Mouse (Mus musculus): ENCODE data around the gene Dnlz.

Dnlz gene

GRCm38 (mm10) chr2:26356678-26357077, 4.8 kb upstream of the Dnlz start:
- no peak for DNase-seq

GRCm38 (mm10) chr2:26356231-26356630, 4.3 kb upstream of the Dnlz start:
- DNase-seq: no peak

- DNase-seq: no peak
Measured at GRCm38 (mm10) chr2:26354401-26354800, 2.5 kb upstream of the Dnlz start.

- no peak for DNase-seq
Measured at GRCm38 (mm10) chr2:26353066-26353980, 1.4 kb upstream of the Dnlz start.

- DNase-seq: no peak
Measured at GRCm38 (mm10) chr2:26352291-26352910, 491 bp upstream of the Dnlz start.

- peak; percentile 49 for DNase-seq
Measured at GRCm38 (mm10) chr2:26348241-26348640, 3.7 kb downstream of the Dnlz start.

GRCm38 (mm10) chr2:26342609-26343490, 9.1 kb downstream of the Dnlz start:
- peak; percentile 64 for DNase-seq

- peak; percentile 49 for DNase-seq
Measured at GRCm38 (mm10) chr2:26342044-26342443, 9.9 kb downstream of the Dnlz start.

- no peak for DNase-seq
Measured at GRCm38 (mm10) chr2:26341510-26341981, 10.4 kb downstream of the Dnlz start.

GRCm38 (mm10) chr2:26339204-26339551, 12.7 kb downstream of the Dnlz start:
- DNase-seq: no peak

GRCm38 (mm10) chr2:26338302-26339203, 13.4 kb downstream of the Dnlz start:
- no peak for DNase-seq

- no peak for DNase-seq
Measured at GRCm38 (mm10) chr2:26330702-26331101, 21.2 kb downstream of the Dnlz start.

GRCm38 (mm10) chr2:26330056-26330468, 21.8 kb downstream of the Dnlz start:
- DNase-seq: no peak

- no peak for DNase-seq
Measured at GRCm38 (mm10) chr2:26329402-26329801, 22.5 kb downstream of the Dnlz start.

GRCm38 (mm10) chr2:26327852-26328251, 24.1 kb downstream of the Dnlz start:
- no peak for DNase-seq

GRCm38 (mm10) chr2:26325386-26326181, 26.3 kb downstream of the Dnlz start:
- DNase-seq: peak; percentile 62

GRCm38 (mm10) chr2:26324917-26325316, 27.0 kb downstream of the Dnlz start:
- DNase-seq: peak; percentile 61

GRCm38 (mm10) chr2:26323589-26324325, 28.2 kb downstream of the Dnlz start:
- no peak for DNase-seq

GRCm38 (mm10) chr2:26320245-26321185, 31.4 kb downstream of the Dnlz start:
- DNase-seq: no peak

All from kidney, adult 9 months (tissue).